Mouse (Mus musculus): ENCODE data around the gene Ccl8.

DNA sequence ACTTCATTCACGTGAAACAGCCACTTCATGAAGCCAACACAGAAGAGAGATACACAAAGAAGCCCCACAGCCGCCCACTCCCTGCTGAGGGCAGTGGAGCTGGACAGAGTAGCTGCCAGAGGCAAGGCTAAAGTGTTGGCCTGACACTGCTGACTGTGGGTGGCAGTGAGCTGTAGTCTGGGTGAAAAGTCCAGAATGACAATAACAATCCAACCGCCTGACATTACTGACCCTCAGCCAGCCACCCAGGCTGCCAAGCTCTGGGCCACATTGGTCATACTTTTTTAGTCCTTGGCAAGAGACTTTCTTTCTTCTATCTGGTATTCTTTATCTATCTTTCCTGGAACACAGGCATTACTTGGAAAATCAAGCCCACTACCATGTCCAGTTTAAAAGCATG lies 43.9 kb upstream of the Ccl8 start:
- no peak for TF ChIP-seq CTCF (IDR thresholded peaks at IDR 0.05; ENCODE audit: low read depth)
- no peak for TF ChIP-seq EP300 (optimal IDR thresholded peaks at IDR 0.05)
